Mouse (Mus musculus) intestine, embryonic 16.5 days (tissue): ENCODE results near the gene Gm20403. TPM values are rescaled to one million over a fixed set of nuclear protein-coding genes. Genes with fewer than 3 reads are reported as not detected.
A peak's percentile ranks its signal among the peaks of the same experiment; 100 is the strongest.
"Not testable (repeated sequence)": the region's sequence is repeated elsewhere in the genome, so short reads cannot be mapped to it uniquely, and the experiment has no call there.

Experiments used
- ATAC-seq: fragments of 200-750 bp; cut with Nextera tagmentation; 2 replicates; pipeline ENCODE4 v1.8.0; 2017; ENCODE audit warnings: moderate TSS enrichment, moderate library complexity
- H3K27ac ChIP-seq: fragments of 300-500 bp; sonication (generic); 2 replicates; pipeline ENCODE4 v1.5.1; 2014; ENCODE audit warnings: mild to moderate bottlenecking, low read length
- H3K27me3 ChIP-seq: fragments of 300-500 bp; sonication (generic); replicated peaks from 2 replicates; pipeline ENCODE4 v1.6.1; 2014; ENCODE audit warnings: low read length, control low read depth, mixed read lengths; ENCODE audit not compliant: control insufficient read depth, insufficient read depth
- H3K36me3 ChIP-seq: fragments of 300-500 bp; sonication (generic); 2 replicates; pipeline ENCODE4 v1.6.1; 2014; ENCODE audit warnings: low read length, control low read depth; ENCODE audit not compliant: control insufficient read depth, insufficient read depth
- H3K4me1 ChIP-seq: fragments of 300-500 bp; sonication (generic); 2 replicates; pipeline ENCODE4 v1.6.1; 2014; ENCODE audit warnings: low read length, control low read depth, mixed read lengths; ENCODE audit not compliant: control insufficient read depth, insufficient read depth
- H3K4me2 ChIP-seq: fragments of 300-500 bp; sonication (generic); 2 replicates; pipeline ENCODE4 v1.6.1; 2014; ENCODE audit warnings: low read depth, low read length, control low read depth
- H3K4me3 ChIP-seq: fragments of 300-500 bp; sonication (generic); 2 replicates; pipeline ENCODE4 v1.5.1; 2014; ENCODE audit warnings: mild to moderate bottlenecking, low read length
- H3K9ac ChIP-seq: fragments of 300-500 bp; sonication (generic); 2 replicates; pipeline ENCODE4 v1.6.1; 2014; ENCODE audit warnings: low read depth, low read length
- H3K9me3 ChIP-seq: fragments of 300-500 bp; sonication (generic); 2 replicates; pipeline ENCODE4 v1.6.1; 2016; ENCODE audit warnings: low read length, control low read depth; ENCODE audit not compliant: control insufficient read depth
- WGBS: fragments of 180-500 bp; shearing (Covaris S2); extraction: QIAGEN DNeasy Blood & Tissue Kit; methylation state at CpG from one replicate; pipeline ENCODE4 v1.1.7; 2014; 5-methylcytosine and 5-hydroxymethylcytosine counted together
- polyA plus RNA-seq: library from polyadenylated mRNA; unstranded; fragments of >200 nt; fragmentation: Nextera tagmentation; extraction: Ambion mirVana; gene quantifications from 2 replicates; pipeline ENCODE4 v1.2.1, GENCODE M21; 2015

The Gm20403 gene
- polyA plus RNA-seq, 1 experiment from 2014 or later = not detected

DNA sequence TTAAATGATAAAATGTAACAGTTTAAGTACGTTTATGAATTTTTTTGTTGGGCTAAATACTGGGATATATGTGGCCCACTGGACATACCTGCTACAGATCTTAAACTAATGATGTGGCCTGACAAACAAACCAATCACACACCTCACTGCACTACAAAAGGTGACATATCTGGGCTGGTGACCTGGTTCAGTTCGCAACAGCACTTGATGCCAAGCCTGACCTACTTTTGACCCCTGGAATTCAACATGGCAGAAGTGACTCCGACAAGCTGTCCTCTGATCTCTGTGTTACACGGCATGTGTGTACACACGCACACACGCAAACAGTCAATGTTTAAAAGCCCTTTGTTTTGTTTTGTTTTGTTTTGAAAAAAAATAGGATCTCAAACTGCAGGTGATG is 40.2 kb downstream of the Gm20403 start:
- H3K36me3 ChIP-seq = 0 out of 2 replicates have a peak, but pooled peaks cover 3% of the 10 kb centered on the region
- ATAC-seq = no peak
- no peak overlapping the region for H3K9ac ChIP-seq
- H3K27me3 ChIP-seq = no peaks in the 10 kb centered on the region
- no peak overlapping the region for H3K27ac ChIP-seq
- H3K4me2 ChIP-seq = no peak overlapping the region
- H3K4me1 ChIP-seq = no peaks in the 10 kb centered on the region
- H3K9me3 ChIP-seq = no peaks in the 10 kb centered on the region
- no peak overlapping the region for H3K4me3 ChIP-seq
- 85% methylated on average over 6 of the region's 6 CpGs for WGBS

DNA sequence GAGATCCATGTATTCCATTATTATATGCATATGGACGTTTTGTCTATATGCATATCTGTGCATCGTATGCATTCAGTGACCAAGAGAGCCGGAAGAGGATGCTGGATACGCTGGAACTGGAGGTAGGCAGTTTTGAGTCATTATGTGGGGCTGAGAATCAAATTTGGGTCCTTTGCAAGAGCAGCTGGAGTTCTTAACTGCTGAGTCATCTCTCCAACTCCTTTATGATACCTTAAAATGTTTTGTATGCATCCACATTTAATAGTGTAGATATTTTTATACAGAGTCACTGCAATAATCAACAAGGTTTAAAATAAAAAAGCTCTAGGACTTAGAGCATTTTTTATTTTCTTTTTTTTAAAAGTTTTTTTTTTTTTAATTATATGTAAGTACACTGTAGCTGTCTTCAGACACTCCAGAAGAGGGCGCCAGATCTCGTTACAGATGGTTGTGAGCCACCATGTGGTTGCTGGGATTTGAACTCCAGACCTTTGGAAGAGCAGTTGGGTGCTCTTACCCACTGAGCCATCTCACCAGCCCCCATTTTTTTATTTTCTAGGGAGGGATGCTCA is 43.7 kb downstream of the Gm20403 start:
- WGBS = 86% methylated on average over 6 of the region's 6 CpGs

GRCm38 (mm10) chr12:54937581-54938343 is 48.6 kb downstream of the Gm20403 start:
- H3K4me3 ChIP-seq, H3K9me3 ChIP-seq, H3K4me2 ChIP-seq, H3K9ac ChIP-seq, H3K27ac ChIP-seq, H3K27me3 ChIP-seq, H3K4me1 ChIP-seq, H3K36me3 ChIP-seq: not testable (repeated sequence)
- peak; percentile 77 for ATAC-seq
- 88% methylated on average over 5 of the region's 5 CpGs for WGBS

More for the DNA sequence above, 43.7 kb downstream of the Gm20403 start:
- not testable (repeated sequence) for H3K36me3 ChIP-seq, H3K9me3 ChIP-seq, ATAC-seq, H3K4me2 ChIP-seq, H3K9ac ChIP-seq, H3K4me1 ChIP-seq, H3K27me3 ChIP-seq, H3K4me3 ChIP-seq, H3K27ac ChIP-seq

Other genes starting within 250 kb of the Gm20403 start
- gene Snx6, start 190.8 kb downstream of the Gm20403 start, polyA plus RNA-seq = 147 and 155 TPM in 2 replicates
- gene Cfl2, start 123.7 kb downstream of the Gm20403 start, polyA plus RNA-seq = 157 and 161 TPM in 2 replicates
- 17.9 and 19.4 TPM in 2 replicates for gene Baz1a, start 27.8 kb upstream of the Gm20403 start, polyA plus RNA-seq
- gene 2700097O09Rik, start 93.6 kb upstream of the Gm20403 start, polyA plus RNA-seq = 29.1 and 31.2 TPM in 2 replicates
- gene Srp54a, start 93.7 kb upstream of the Gm20403 start, polyA plus RNA-seq = 157 and 165 TPM in 2 replicates
- gene Fam177a, start 137.9 kb upstream of the Gm20403 start, polyA plus RNA-seq = 17.8 and 22.3 TPM in 2 replicates
- 47.4 and 48.0 TPM in 2 replicates for gene Srp54b, start 168.6 kb upstream of the Gm20403 start, polyA plus RNA-seq
- gene 1700047I17Rik2, start 213.1 kb upstream of the Gm20403 start, polyA plus RNA-seq = 4.7 TPM in 1 of 2 replicates, not detected in the other
- 66.9 and 67.1 TPM in 2 replicates for gene Srp54c, start 243.6 kb upstream of the Gm20403 start, polyA plus RNA-seq